Comparison of ENCODE assay signal across 10 mouse cellular contexts in genomic region chr19:57876057-57876456, GRCm38 (mm10).
DNase-seq lines count a peak whose midpoint lies in the region; TF ChIP-seq lines count a peak whose summit lies in the region.
"Had no signal": no experiment of that assay in that cellular context is flagged by ENCODE, and none has a peak within 500 bp of the region (broad histone marks: within the 10 kb centered on the region; RNA-seq: fewer than 3 reads in every experiment).

No protein-coding gene starts in this region.

- no peak for TF ChIP-seq EP300 in ES-Bruce4 (IDR thresholded peaks at IDR 0.05; ENCODE audit: insufficient read depth, low read depth, low read length)

- H3K4me1 ChIP-seq in ES-Bruce4 (ENCODE audit: control insufficient read depth, insufficient read depth, low read length), result no peaks in the 10 kb centered on the region
- no peaks in the 10 kb centered on the region for H3K4me1 ChIP-seq in cortical plate, adult 2 months (ENCODE audit: control insufficient read depth, insufficient read depth, low read length)

- no peak for TF ChIP-seq POLR2A in ES-Bruce4 (IDR thresholded peaks at IDR 0.05; ENCODE audit: insufficient read depth, low read length)
- no peak for TF ChIP-seq POLR2A in cortical plate, adult 2 months (IDR thresholded peaks at IDR 0.05; ENCODE audit: extremely low read depth, insufficient read depth, low read length)

- no peak overlapping the region for H3K4me3 ChIP-seq in ES-Bruce4 (ENCODE audit: low read depth, low read length)
- H3K4me3 ChIP-seq in cortical plate, adult 2 months (ENCODE audit: insufficient read depth, low read length), result no peak overlapping the region
- H3K4me3 ChIP-seq: forebrain, embryonic 13.5 days had no signal

- no peak overlapping the region for H3K27ac ChIP-seq in ES-Bruce4 (ENCODE audit: insufficient read depth, low read length)
- H3K27ac ChIP-seq in cortical plate, adult 2 months (ENCODE audit: insufficient read depth, low read length), result no peak overlapping the region
- H3K27ac ChIP-seq: forebrain, embryonic 13.5 days had no signal

- no peaks in the 10 kb centered on the region for H3K27me3 ChIP-seq in ES-Bruce4 (ENCODE audit: control insufficient read depth, insufficient read depth, low read length, poor library complexity, severe bottlenecking)
- H3K27me3 ChIP-seq: forebrain, embryonic 13.5 days had no signal

- no peaks in the 10 kb centered on the region for H3K36me3 ChIP-seq in ES-Bruce4 (ENCODE audit: control insufficient read depth, insufficient read depth, low read length, poor library complexity, severe bottlenecking)

- H3K9me3 ChIP-seq in ES-Bruce4 (replicated peaks; ENCODE audit: control insufficient read depth, insufficient read depth, low read length, poor library complexity, severe bottlenecking), result no peaks in the 10 kb centered on the region
- H3K9me3 ChIP-seq: forebrain, embryonic 13.5 days had no signal

- peak; percentile 76 for TF ChIP-seq CTCF in ES-Bruce4 (IDR thresholded peaks at IDR 0.05; ENCODE audit: low read depth, low read length)
- TF ChIP-seq CTCF in cortical plate, adult 2 months (IDR thresholded peaks at IDR 0.05; ENCODE audit: extremely low read depth, insufficient read depth, low read length), result peak; percentile 17; the same call in 1 of the 2 replicates

- DNase-seq in kidney, postnatal 10 days, result peak; percentile 25
- no peak for DNase-seq in kidney, adult 8-10 months
- DNase-seq in A20 (ENCODE audit: low read depth, low spot score), result peak; percentile 31
- DNase-seq in Muller cell, postnatal 12 days (ENCODE audit: inconsistent ontology term), result no peak
- DNase-seq in right cerebral cortex, postnatal 10 days (ENCODE audit: low spot score in 2 of 2), result no peak
- no peak for DNase-seq in ovary, postnatal 36 days (ENCODE audit: low spot score)
- DNase-seq: right cerebral cortex, postnatal 4 days had no signal

- H3K9ac ChIP-seq in ES-Bruce4 (ENCODE audit: low read depth, poor library complexity, severe bottlenecking), result no peak overlapping the region
- H3K9ac ChIP-seq: forebrain, embryonic 13.5 days had no signal

Comparison
In these comparisons a context has a peak if more than half of its experiments do, and no peak if none do; other contexts are left out.
1. DNase-seq: peak in kidney, postnatal 10 days (single experiment) and A20 (single experiment); none in kidney, adult 8-10 months (0 of 2), Muller cell, postnatal 12 days (single experiment), right cerebral cortex, postnatal 10 days (0 of 2) and ovary, postnatal 36 days (single experiment).